Mouse (Mus musculus) gastrocnemius, adult 2 months (tissue): ENCODE measurements around the gene Chad. TPM values are rescaled to one million over a fixed set of nuclear protein-coding genes. Genes with fewer than 3 reads are reported as not detected.

Experiments used
- DNase-seq: peaks from one replicate; pipeline ENCODE4 v3.0.0; 2022
- H3K27ac ChIP-seq: fragments of 200-600 bp; 2 replicates; pipeline ENCODE4 v1.8.1; 2022; ENCODE audit warnings: mild to moderate bottlenecking
- H3K4me3 ChIP-seq: fragments of 200-600 bp; 2 replicates; pipeline ENCODE4 v1.8.1; 2022; ENCODE audit warnings: mild to moderate bottlenecking, moderate library complexity
- CTCF ChIP-seq: fragments of 200-600 bp; IDR thresholded peaks from 2 replicates; pipeline ENCODE4 v1.8.1; 2022; ENCODE audit warnings: antibody characterized with exemption, mild to moderate bottlenecking, moderate library complexity
- intact Hi-C: fragments of 180-260 bp; cut with DNase I; formaldehyde crosslinking; loops from one replicate; pipeline ENCODE4 v1.15.1; 2025
- long read RNA-seq, 2 experiments: library from polyadenylated mRNA; stranded (forward); transcript quantifications; one replicate each; pipeline ENCODE4 v2.0.0; 2021
- total RNA-seq, 2 experiments: library from RNA; stranded (reverse); gene quantifications; 2 replicates each; pipeline ENCODE4 v1.2.3; 2021

The Chad gene
- total RNA-seq: 10 to 100 TPM in 1 of 2 experiments, 1 to 10 TPM in 1; 9.5 to 69.2 TPM
- long read RNA-seq, experiment 1, transcript Chad-201 (4 exons, 1,680 nt): major isoform, 75 of 77 reads
- long read RNA-seq, experiment 1, partial matches to known transcripts: 2 of 77 reads
- long read RNA-seq, experiment 1, other reads (novel, unspliced or antisense): 0 of 77 reads
- long read RNA-seq, experiment 2, transcript Chad-201 (4 exons, 1,680 nt): major isoform, 30 of 30 reads
- long read RNA-seq, experiment 2, partial matches to known transcripts: 0 of 30 reads
- long read RNA-seq, experiment 2, other reads (novel, unspliced or antisense): 0 of 30 reads

- Histone ChIP-seq H3K27ac (peak within 1 kb of the TSS; percentile 62), H3K4me3 (peak within 1 kb of the TSS; percentile 59)
- TF ChIP-seq CTCF: peak; percentile 10; the same call in 1 of the 2 replicates
- intact Hi-C loops: no loop called here
- DNase-seq: peak; percentile 62
Observed at GRCm38 (mm10) chr11:94564437-94565150, at the start of gene Chad. Gene Chad (plus strand): TSS chr11:94565047.

GRCm38 (mm10) chr11:94521219-94521843 lies 43.5 kb upstream of the Chad start, which contains the start of gene Mycbpap:
Gene Mycbpap (minus strand): TSS chr11:94521742.
- DNase-seq: peak; percentile 42
- H3K27ac ChIP-seq: no peak within 1 kb of the TSS
- intact Hi-C loops: no loop called here

GRCm38 (mm10) chr11:94526171-94526879 lies 38.5 kb upstream of the Chad start:
- no peak for DNase-seq
- H3K4me3 ChIP-seq: no peak overlapping the region
- no peak overlapping the region for H3K27ac ChIP-seq
- TF ChIP-seq CTCF: no peak
- intact Hi-C loops: no loop called here

More at GRCm38 (mm10) chr11:94521219-94521843, 43.5 kb upstream of the Chad start, which contains the start of gene Mycbpap:
- H3K4me3 ChIP-seq: peak within 1 kb of the TSS; percentile 81
- peak; percentile 7; the same call in 1 of the 2 replicates for TF ChIP-seq CTCF

- DNase-seq: no peak
- no peak for TF ChIP-seq CTCF
- H3K27ac ChIP-seq: no peak overlapping the region
- intact Hi-C loops: no loop called here
- no peak overlapping the region for H3K4me3 ChIP-seq
Observed at GRCm38 (mm10) chr11:94528879-94529278, 36.0 kb upstream of the Chad start.

- no peak for TF ChIP-seq CTCF
- Histone ChIP-seq H3K4me3 (no peak overlapping the region), H3K27ac (no peak overlapping the region)
- DNase-seq: no peak
- intact Hi-C loops: no loop called here
Observed at GRCm38 (mm10) chr11:94533171-94533570, 31.7 kb upstream of the Chad start.

GRCm38 (mm10) chr11:94538733-94539292 lies 26.0 kb upstream of the Chad start:
- DNase-seq: no peak
- intact Hi-C loops: no loop called here
- Histone ChIP-seq H3K4me3 (no peak overlapping the region), H3K27ac (no peak overlapping the region)
- no peak for TF ChIP-seq CTCF

- intact Hi-C loops: no loop called here
- no peak overlapping the region for H3K4me3 ChIP-seq
- DNase-seq: no peak
Observed at GRCm38 (mm10) chr11:94539761-94540160, 25.1 kb upstream of the Chad start.

GRCm38 (mm10) chr11:94542400-94542799 lies 22.4 kb upstream of the Chad start:
- TF ChIP-seq CTCF: no peak
- no peak for DNase-seq
- intact Hi-C loops: no loop called here
- Histone ChIP-seq H3K27ac (no peak overlapping the region), H3K4me3 (no peak overlapping the region)

More at GRCm38 (mm10) chr11:94539761-94540160, 25.1 kb upstream of the Chad start:
- TF ChIP-seq CTCF: no peak
- no peak overlapping the region for H3K27ac ChIP-seq

- intact Hi-C loops: no loop called here
- no peak for TF ChIP-seq CTCF
- Histone ChIP-seq H3K27ac (peak overlapping the region; percentile 48), H3K4me3 (peak overlapping the region; percentile 66)
- no peak for DNase-seq
Observed at GRCm38 (mm10) chr11:94543344-94543743, 21.5 kb upstream of the Chad start.

GRCm38 (mm10) chr11:94543932-94544331 lies 20.9 kb upstream of the Chad start:
- peak; percentile 94 for TF ChIP-seq CTCF
- intact Hi-C loops: no loop called here

GRCm38 (mm10) chr11:94544422-94544821 lies 20.4 kb upstream of the Chad start:
- H3K27ac ChIP-seq: peak overlapping the region; percentile 75
- intact Hi-C loops: no loop called here
- no peak for TF ChIP-seq CTCF
- peak overlapping the region; percentile 66 for H3K4me3 ChIP-seq
- DNase-seq: peak; percentile 48

More at GRCm38 (mm10) chr11:94543932-94544331, 20.9 kb upstream of the Chad start:
- peak overlapping the region; percentile 75 for H3K27ac ChIP-seq
- H3K4me3 ChIP-seq: peak overlapping the region; percentile 66
- DNase-seq: peak; percentile 94

GRCm38 (mm10) chr11:94546381-94546780 lies 18.5 kb upstream of the Chad start:
- Histone ChIP-seq H3K4me3 (no peak overlapping the region), H3K27ac (no peak overlapping the region)
- TF ChIP-seq CTCF: no peak
- intact Hi-C loops: loop anchor here (5.0 kb wide), 1 partner anchor 214 kb away; no protein-coding TSS in a partner anchor
- DNase-seq: no peak
